Comparison of ENCODE assay signal across 8 mouse cellular contexts in the genomic region with DNA sequence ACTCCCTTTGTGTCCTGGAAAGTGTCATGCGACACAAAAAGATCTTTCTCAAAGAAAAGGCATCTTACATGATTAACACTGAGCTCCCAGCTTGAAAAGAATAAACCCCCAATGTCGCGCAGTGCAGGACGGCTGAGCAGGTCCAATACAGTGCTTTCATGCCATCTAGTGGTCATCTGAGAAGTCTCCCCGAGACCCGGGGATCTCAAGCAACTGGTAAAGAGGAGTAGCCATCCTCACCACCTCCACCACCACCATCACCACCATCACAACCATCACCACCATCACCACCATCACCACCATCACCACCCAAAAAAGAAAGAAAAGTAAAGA.
A peak's percentile ranks its signal among the peaks of the same experiment; 100 is the strongest.
DNase-seq lines count a peak whose midpoint lies in the region; ATAC-seq lines count a peak whose summit lies in the region.

No protein-coding gene starts in this region.

- H3K36me3 ChIP-seq in midbrain, embryonic 15.5 days (replicated peaks): no peaks in the 10 kb centered on the region
- no peaks in the 10 kb centered on the region for H3K36me3 ChIP-seq in stomach, embryonic 14.5 days (ENCODE audit: control insufficient read depth, insufficient read depth, low read length)

- WGBS in midbrain, embryonic 15.5 days: 0% methylated on average over 6 of the region's 6 CpGs
- under 1% methylated on average over 6 of the region's 6 CpGs for WGBS in stomach, embryonic 14.5 days

- H3K27me3 ChIP-seq in midbrain, embryonic 15.5 days (replicated peaks): no peaks in the 10 kb centered on the region
- H3K27me3 ChIP-seq in stomach, embryonic 14.5 days (ENCODE audit: control insufficient read depth, insufficient read depth, low read length): no peaks in the 10 kb centered on the region

- H3K9ac ChIP-seq in midbrain, embryonic 15.5 days: no peak overlapping the region
- H3K9ac ChIP-seq in stomach, embryonic 14.5 days (replicated peaks; ENCODE audit: low read depth, low read length): no peak overlapping the region

- peak overlapping the region; percentile 12; the same call in 1 of the 2 replicates for H3K4me3 ChIP-seq in midbrain, embryonic 15.5 days
- H3K4me3 ChIP-seq in stomach, embryonic 14.5 days (ENCODE audit: low read depth, low read length): no peak overlapping the region

- H3K9me3 ChIP-seq in midbrain, embryonic 15.5 days: no peaks in the 10 kb centered on the region
- H3K9me3 ChIP-seq in stomach, embryonic 14.5 days (ENCODE audit: control insufficient read depth, low read depth, low read length): no peaks in the 10 kb centered on the region

- intact Hi-C loops in gastrocnemius, postnatal 14 days (cut with DNase I; ENCODE audit: low total_unique reads): no loop called here
- intact Hi-C loops in left cerebral cortex, postnatal 4 days (cut with DNase I): loop anchor here (5.0 to 10.0 kb wide), 5 partner anchors 771 to 1234 kb away; no protein-coding TSS in a partner anchor

- DNase-seq in urinary bladder, adult 18-20 months (ENCODE audit: low spot score in 2 of 2): peak; percentile 3 to 6
- no peak for DNase-seq in urinary bladder, adult 2 months (ENCODE audit: low spot score)
- peak; percentile 32 for DNase-seq in gastrocnemius, postnatal 14 days
- peak; percentile 4 for DNase-seq in kidney, adult 11 months
- DNase-seq in left cerebral cortex, postnatal 4 days: peak; percentile 90

- H3K27ac ChIP-seq in midbrain, embryonic 15.5 days: peak overlapping the region; percentile 69
- no peak overlapping the region for H3K27ac ChIP-seq in stomach, embryonic 14.5 days (ENCODE audit: low read length)

- peaks cover 8% of the 10 kb centered on the region for H3K4me1 ChIP-seq in midbrain, embryonic 15.5 days
- H3K4me1 ChIP-seq in stomach, embryonic 14.5 days (ENCODE audit: control insufficient read depth, insufficient read depth, low read length): no peaks in the 10 kb centered on the region

- ATAC-seq in common myeloid progenitor, adult 5-6 weeks (replicated peaks; ENCODE audit: low read depth, poor library complexity, severe bottlenecking): peak; percentile 100
- peak; percentile 99 for ATAC-seq in midbrain, embryonic 15.5 days (replicated peaks)
- ATAC-seq in stomach, embryonic 14.5 days (ENCODE audit: insufficient number of reproducible peaks, insufficient read depth, low FRiP score, low read depth): peak; percentile 82; the same call in 1 of the 2 replicates

- H3K4me2 ChIP-seq in midbrain, embryonic 15.5 days: peak overlapping the region; percentile 29
- no peak overlapping the region for H3K4me2 ChIP-seq in stomach, embryonic 14.5 days (replicated peaks; ENCODE audit: low read depth, low read length)
